Mouse (Mus musculus): Measurements from ENCODE around the gene Gpr68.

GRCm38 (mm10) chr12:100897736-100898650 is 10.0 kb downstream of the Gpr68 start:
- TF ChIP-seq CTCF (IDR thresholded peaks at IDR 0.05; ENCODE audit: control insufficient read depth, insufficient read depth, insufficient read length) (no peak), USF1 (IDR thresholded peaks at IDR 0.05; ENCODE audit: low read depth) (no peak), MYOD1 (IDR thresholded peaks at IDR 0.05; ENCODE audit: control insufficient read depth, insufficient read length, low read depth) (no peak), MAX (IDR thresholded peaks at IDR 0.05) (no peak)
